8 mouse cellular contexts compared by ENCODE assay signal in the genomic region with DNA sequence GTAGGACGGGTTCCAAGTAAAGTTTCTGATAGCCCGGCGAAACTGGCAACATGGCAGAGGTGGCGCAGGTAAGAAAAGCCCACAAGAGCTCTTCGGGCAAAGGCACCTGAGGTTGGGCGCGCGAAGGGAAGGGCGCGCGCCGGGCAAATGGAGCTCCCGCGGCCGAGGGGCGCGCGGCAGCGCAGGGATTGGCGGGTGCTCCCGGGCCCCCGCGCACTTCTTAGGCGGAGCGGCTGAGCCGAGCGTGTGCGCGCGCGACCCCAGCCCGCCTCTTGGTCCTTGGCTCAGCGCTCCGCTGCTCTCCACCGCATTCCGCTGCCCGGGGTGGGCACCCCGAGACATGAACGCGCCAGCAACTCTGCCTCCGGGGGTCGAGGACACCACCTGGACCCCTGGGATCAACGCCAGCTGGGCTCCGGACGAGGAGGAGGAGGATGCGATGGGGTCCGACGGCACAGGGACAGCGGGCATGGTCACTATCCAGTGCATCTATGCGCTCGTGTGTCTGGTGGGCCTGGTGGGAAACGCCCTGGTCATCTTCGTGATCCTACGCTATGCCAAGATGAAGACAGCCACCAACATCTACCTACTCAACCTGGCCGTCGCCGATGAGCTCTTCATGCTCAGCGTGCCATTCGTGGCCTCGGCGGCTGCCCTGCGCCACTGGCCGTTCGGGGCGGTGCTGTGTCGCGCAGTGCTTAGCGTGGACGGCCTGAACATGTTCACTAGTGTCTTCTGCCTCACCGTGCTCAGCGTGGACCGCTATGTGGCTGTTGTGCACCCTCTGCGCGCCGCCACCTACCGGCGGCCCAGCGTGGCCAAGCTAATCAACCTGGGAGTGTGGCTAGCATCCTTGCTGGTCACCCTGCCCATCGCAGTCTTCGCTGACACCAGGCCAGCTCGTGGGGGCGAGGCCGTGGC. TPM values are rescaled to one million over a fixed set of nuclear protein-coding genes. Genes with fewer than 3 reads are reported as not detected.
A peak's percentile ranks its signal among the peaks of the same experiment; 100 is the strongest.
DNase-seq lines count a peak whose midpoint lies in the region; ATAC-seq and TF ChIP-seq lines count a peak whose summit lies in the region.

A gene (plus strand): TSS at position 214 of the 921 bp plus-strand sequence.

- H3K9me3 ChIP-seq in ES-Bruce4 (replicated peaks; ENCODE audit: control insufficient read depth, insufficient read depth, low read length, poor library complexity, severe bottlenecking) = no peaks in the 10 kb centered on the region
- no peaks in the 10 kb centered on the region for H3K9me3 ChIP-seq in forebrain, embryonic 15.5 days
- no peaks in the 10 kb centered on the region for H3K9me3 ChIP-seq in hindbrain, embryonic 10.5 days

- TF ChIP-seq CTCF in ES-Bruce4 (IDR thresholded peaks at IDR 0.05; ENCODE audit: low read depth, low read length) = peak; percentile 58

- no peak for TF ChIP-seq EP300 in ES-Bruce4 (IDR thresholded peaks at IDR 0.05; ENCODE audit: insufficient read depth, low read depth, low read length)

- H3K27ac ChIP-seq in ES-Bruce4 (ENCODE audit: insufficient read depth, low read length) = no peak within 1 kb of the TSS
- no peak within 1 kb of the TSS for H3K27ac ChIP-seq in forebrain, embryonic 15.5 days (replicated peaks)
- no peak within 1 kb of the TSS for H3K27ac ChIP-seq in hindbrain, embryonic 10.5 days

- H3K4me3 ChIP-seq in ES-Bruce4 (ENCODE audit: low read depth, low read length) = peak within 1 kb of the TSS; percentile 64
- H3K4me3 ChIP-seq in forebrain, embryonic 15.5 days = peak within 1 kb of the TSS; percentile 58
- peak within 1 kb of the TSS; percentile 66 for H3K4me3 ChIP-seq in hindbrain, embryonic 10.5 days

- peak; percentile 91 for ATAC-seq in forebrain, embryonic 15.5 days (replicated peaks)

- no peaks in the 10 kb centered on the region for H3K36me3 ChIP-seq in ES-Bruce4 (ENCODE audit: control insufficient read depth, insufficient read depth, low read length, poor library complexity, severe bottlenecking)
- H3K36me3 ChIP-seq in forebrain, embryonic 15.5 days = no peaks in the 10 kb centered on the region
- H3K36me3 ChIP-seq in hindbrain, embryonic 10.5 days = no peaks in the 10 kb centered on the region

- peak within 1 kb of the TSS; percentile 24; the same call in 1 of the 2 replicates for H3K9ac ChIP-seq in ES-Bruce4 (ENCODE audit: low read depth, poor library complexity, severe bottlenecking)
- H3K9ac ChIP-seq in forebrain, embryonic 15.5 days (replicated peaks) = peak within 1 kb of the TSS; percentile 54

- H3K27me3 ChIP-seq in ES-Bruce4 (ENCODE audit: control insufficient read depth, insufficient read depth, low read length, poor library complexity, severe bottlenecking) = peaks cover 3% of the 10 kb centered on the region; the same call in 1 of the 2 replicates
- peaks cover 21% of the 10 kb centered on the region; the same call in 1 of the 2 replicates for H3K27me3 ChIP-seq in forebrain, embryonic 15.5 days
- peaks cover 54% of the 10 kb centered on the region for H3K27me3 ChIP-seq in hindbrain, embryonic 10.5 days (ENCODE audit: insufficient read depth, poor library complexity, severe bottlenecking)

- H3K4me2 ChIP-seq in forebrain, embryonic 15.5 days (replicated peaks) = peak within 1 kb of the TSS; percentile 94

- no peak for TF ChIP-seq POLR2A in ES-Bruce4 (IDR thresholded peaks at IDR 0.05; ENCODE audit: insufficient read depth, low read length)

- peak; percentile 15 for DNase-seq in adrenal gland, adult 8-10 months
- DNase-seq in hindbrain, embryonic 10.5 days (ENCODE audit: low spot score) = peak; percentile 64
- peak; percentile 56 for DNase-seq in left cerebral cortex, adult 8-10 months (ENCODE audit: low spot score in 2 of 2)
- DNase-seq in lung, postnatal 4 days = peak; percentile 72 to 74
- DNase-seq in right cerebral cortex, postnatal 10 days (ENCODE audit: low spot score in 2 of 2) = peak; percentile 78 to 79
- DNase-seq in cerebellum, adult 11-12 months = no peak

- 3% methylated on average over 83 of the region's 83 CpGs for WGBS in forebrain, embryonic 15.5 days
- WGBS in hindbrain, embryonic 10.5 days = 5% methylated on average over 83 of the region's 83 CpGs

- no peaks in the 10 kb centered on the region for H3K4me1 ChIP-seq in ES-Bruce4 (ENCODE audit: control insufficient read depth, insufficient read depth, low read length)
- peaks cover 9% of the 10 kb centered on the region for H3K4me1 ChIP-seq in forebrain, embryonic 15.5 days
- H3K4me1 ChIP-seq in hindbrain, embryonic 10.5 days (replicated peaks) = peaks cover 16% of the 10 kb centered on the region

RNA-seq across cellular contexts. Expression of the gene that starts here (rescaled TPM):
- not detected in 2 replicates for polyA plus RNA-seq in ES-Bruce4 (2011; ENCODE audit: insufficient read depth, insufficient read length, low read depth, missing spikeins)
- under 1 TPM; 0.23 to 0.65 (median 0.33) TPM for total RNA-seq in adrenal gland, adult 8-10 months (2022)
- polyA plus RNA-seq in forebrain, embryonic 15.5 days (2015; fragmentation: Nextera tagmentation; extraction: Ambion mirVana) = 1.2 and 1.5 TPM in 2 replicates
- polyA plus RNA-seq in hindbrain, embryonic 10.5 days (2016; fragmentation: Nextera tagmentation; extraction: Ambion mirVana) = 0.45 and 0.63 TPM in 2 replicates
- total RNA-seq in left cerebral cortex, adult 8-10 months (2022) = 10 to 100 TPM; 26.8 to 33.4 (median 27.4) TPM

Comparison
In these comparisons a context has a peak if more than half of its experiments do, and no peak if none do; other contexts are left out.
1. RNA of the gene that starts here (total RNA-seq): 26.8 to 33.4 TPM in left cerebral cortex, adult 8-10 months; 0.23 to 0.65 TPM in adrenal gland, adult 8-10 months; every median in the first group is over 10 times any median in the second.
2. Peak in DNase-seq in adrenal gland, adult 8-10 months; RNA of the gene not detected or under 1 TPM.
3. Peak in DNase-seq and H3K4me3 ChIP-seq in hindbrain, embryonic 10.5 days; RNA of the gene not detected or under 1 TPM.
4. Peak in every context shown above with its lines, with median percentiles within 50 percentile points of each other: H3K4me3 ChIP-seq.